Mouse (Mus musculus) midbrain, embryonic 13.5 days (tissue): ENCODE measurements at regions not wholly inside any gene's neighbourhood (a gene's known extent, or its start where the extent isn't known, plus 50 kb on each side); places are given as distances from the start of the nearest gene placed in this dataset.
A peak's percentile ranks its signal among the peaks of the same experiment; 100 is the strongest.

ENCODE experiments used
- ATAC-seq: fragments of 200-750 bp; cut with Nextera tagmentation; 2 replicates; pipeline ENCODE4 v1.8.0; 2017; ENCODE audit warnings: mild to moderate bottlenecking, moderate TSS enrichment, moderate library complexity
- H3K27ac ChIP-seq: fragments of 300-500 bp; sonication (generic); 2 replicates; pipeline ENCODE4 v1.5.1; 2015; ENCODE audit warnings: inconsistent platforms, mild to moderate bottlenecking, moderate library complexity
- H3K27me3 ChIP-seq: fragments of 300-500 bp; sonication (generic); 2 replicates; pipeline ENCODE4 v1.6.1; 2015; ENCODE audit warnings: mild to moderate bottlenecking, inconsistent platforms
- H3K36me3 ChIP-seq: fragments of 300-500 bp; sonication (generic); 2 replicates; pipeline ENCODE4 v1.6.1; 2015; ENCODE audit warnings: mild to moderate bottlenecking, inconsistent platforms
- H3K4me1 ChIP-seq: fragments of 300-500 bp; sonication (generic); replicated peaks from 2 replicates; pipeline ENCODE4 v1.6.1; 2015; ENCODE audit warnings: inconsistent platforms
- H3K4me2 ChIP-seq: fragments of 300-500 bp; sonication (generic); replicated peaks from 2 replicates; pipeline ENCODE4 v1.6.1; 2015; ENCODE audit warnings: moderate library complexity, mild to moderate bottlenecking, inconsistent platforms
- H3K4me3 ChIP-seq: fragments of 300-500 bp; sonication (generic); replicated peaks from 2 replicates; pipeline ENCODE4 v1.5.1; 2015; ENCODE audit warnings: mild to moderate bottlenecking, inconsistent platforms
- H3K9ac ChIP-seq: fragments of 300-500 bp; sonication (generic); replicated peaks from 2 replicates; pipeline ENCODE4 v1.6.1; 2015; ENCODE audit warnings: mild to moderate bottlenecking, inconsistent platforms
- H3K9me3 ChIP-seq: fragments of 300-500 bp; sonication (generic); 2 replicates; pipeline ENCODE4 v1.6.1; 2016; ENCODE audit warnings: mild to moderate bottlenecking, inconsistent platforms
- WGBS: fragments of 180-500 bp; shearing (Covaris S2); methylation state at CpG from one replicate; pipeline ENCODE4 v1.1.7; 2015; 5-methylcytosine and 5-hydroxymethylcytosine counted together

- Histone ChIP-seq H3K36me3 (no peaks in the 10 kb centered on the region), H3K9ac (peak overlapping the region; percentile 28; the same call in 1 of the 2 replicates), H3K27ac (peak overlapping the region; percentile 82), H3K4me3 (no peak overlapping the region), H3K4me1 (peaks cover 31% of the 10 kb centered on the region), H3K27me3 (peaks cover 38% of the 10 kb centered on the region), H3K9me3 (no peaks in the 10 kb centered on the region), H3K4me2 (0 out of 2 replicates have a peak overlapping the region, but pooled peaks have one; percentile 23)
- 19% methylated on average over 4 of the region's 4 CpGs for WGBS
- ATAC-seq: peak; percentile 41
Observed at GRCm38 (mm10) chr8:12127801-12128490, 150.7 kb upstream of the A230072I06Rik start.

- no peak for ATAC-seq
- Histone ChIP-seq H3K27ac (no peak overlapping the region), H3K4me2 (no peak overlapping the region), H3K27me3 (peaks cover 63% of the 10 kb centered on the region), H3K9ac (no peak overlapping the region), H3K4me3 (no peak overlapping the region), H3K36me3 (no peaks in the 10 kb centered on the region), H3K9me3 (no peaks in the 10 kb centered on the region), H3K4me1 (peaks cover 34% of the 10 kb centered on the region)
- WGBS: 52% methylated on average over 5 of the region's 5 CpGs
Observed at GRCm38 (mm10) chr8:12130591-12130990, 148.0 kb upstream of the A230072I06Rik start.

- H3K27ac ChIP-seq: no peak overlapping the region
- peaks cover 18% of the 10 kb centered on the region for H3K4me1 ChIP-seq
- H3K27me3 ChIP-seq: peaks cover 84% of the 10 kb centered on the region
- H3K36me3 ChIP-seq: no peaks in the 10 kb centered on the region
- H3K9ac ChIP-seq: no peak overlapping the region
- 91% methylated on average over 1 of the region's 1 CpGs for WGBS
- H3K9me3 ChIP-seq: no peaks in the 10 kb centered on the region
- no peak overlapping the region for H3K4me3 ChIP-seq
- ATAC-seq: no peak
- no peak overlapping the region for H3K4me2 ChIP-seq
Observed at GRCm38 (mm10) chr8:12134200-12134599, 144.4 kb upstream of the A230072I06Rik start.

GRCm38 (mm10) chr8:12135392-12136177, 143.0 kb upstream of the A230072I06Rik start:
- H3K4me1 ChIP-seq: peaks cover 22% of the 10 kb centered on the region
- no peaks in the 10 kb centered on the region for H3K36me3 ChIP-seq
- peaks cover 83% of the 10 kb centered on the region for H3K27me3 ChIP-seq
- no peak overlapping the region for H3K4me3 ChIP-seq
- ATAC-seq: peak; percentile 87
- no peak overlapping the region for H3K9ac ChIP-seq
- 57% methylated on average over 14 of the region's 14 CpGs for WGBS
- H3K4me2 ChIP-seq: no peak overlapping the region
- H3K9me3 ChIP-seq: no peaks in the 10 kb centered on the region
- no peak overlapping the region; the same call in 1 of the 2 replicates for H3K27ac ChIP-seq

- H3K9me3 ChIP-seq: no peaks in the 10 kb centered on the region
- peak; percentile 37; the same call in 1 of the 2 replicates for ATAC-seq
- no peaks in the 10 kb centered on the region for H3K36me3 ChIP-seq
- H3K27ac ChIP-seq: no peak overlapping the region
- H3K4me1 ChIP-seq: peaks cover 22% of the 10 kb centered on the region
- H3K4me3 ChIP-seq: no peak overlapping the region
- 23% methylated on average over 5 of the region's 5 CpGs for WGBS
- no peak overlapping the region for H3K4me2 ChIP-seq
- H3K9ac ChIP-seq: no peak overlapping the region
- H3K27me3 ChIP-seq: peaks cover 82% of the 10 kb centered on the region
Observed at GRCm38 (mm10) chr8:12136178-12136455, 142.5 kb upstream of the A230072I06Rik start.

GRCm38 (mm10) chr8:12137496-12137895, 141.1 kb upstream of the A230072I06Rik start:
- ATAC-seq: no peak
- H3K27ac ChIP-seq: no peak overlapping the region
- 30% methylated on average over 3 of the region's 3 CpGs for WGBS

GRCm38 (mm10) chr8:12137913-12138312, 140.7 kb upstream of the A230072I06Rik start:
- 63% methylated on average over 8 of the region's 8 CpGs for WGBS
- Histone ChIP-seq H3K27me3 (peaks cover 75% of the 10 kb centered on the region), H3K36me3 (no peaks in the 10 kb centered on the region), H3K4me2 (no peak overlapping the region), H3K9me3 (no peaks in the 10 kb centered on the region), H3K9ac (no peak overlapping the region), H3K27ac (no peak overlapping the region), H3K4me3 (no peak overlapping the region), H3K4me1 (peaks cover 22% of the 10 kb centered on the region)
- no peak for ATAC-seq

More at GRCm38 (mm10) chr8:12137496-12137895, 141.1 kb upstream of the A230072I06Rik start:
- no peak overlapping the region for H3K9ac ChIP-seq
- H3K27me3 ChIP-seq: peaks cover 78% of the 10 kb centered on the region
- no peak overlapping the region for H3K4me2 ChIP-seq
- no peaks in the 10 kb centered on the region for H3K9me3 ChIP-seq
- H3K36me3 ChIP-seq: no peaks in the 10 kb centered on the region
- H3K4me1 ChIP-seq: peaks cover 22% of the 10 kb centered on the region
- H3K4me3 ChIP-seq: no peak overlapping the region

GRCm38 (mm10) chr8:12151679-12152078, 126.9 kb upstream of the A230072I06Rik start:
- Histone ChIP-seq H3K4me3 (no peak overlapping the region), H3K9me3 (no peaks in the 10 kb centered on the region), H3K4me1 (0 out of 2 replicates have a peak, but pooled peaks cover 5% of the 10 kb centered on the region), H3K36me3 (no peaks in the 10 kb centered on the region), H3K27ac (no peak overlapping the region), H3K27me3 (peaks cover 61% of the 10 kb centered on the region), H3K4me2 (no peak overlapping the region), H3K9ac (no peak overlapping the region)
- WGBS: 9% methylated on average over 7 of the region's 7 CpGs
- ATAC-seq: no peak

- Histone ChIP-seq H3K27me3 (peaks cover 55% of the 10 kb centered on the region), H3K36me3 (no peaks in the 10 kb centered on the region)
Observed at GRCm38 (mm10) chr8:12152825-12153224, 125.8 kb upstream of the A230072I06Rik start.

GRCm38 (mm10) chr8:12156893-12157292, 121.7 kb upstream of the A230072I06Rik start:
- WGBS: 96% methylated on average over 1 of the region's 1 CpGs
- Histone ChIP-seq H3K4me2 (no peak overlapping the region), H3K4me3 (no peak overlapping the region), H3K36me3 (no peaks in the 10 kb centered on the region), H3K9ac (no peak overlapping the region), H3K27me3 (peaks cover 49% of the 10 kb centered on the region), H3K4me1 (0 out of 2 replicates have a peak, but pooled peaks cover 5% of the 10 kb centered on the region), H3K27ac (no peak overlapping the region), H3K9me3 (no peaks in the 10 kb centered on the region)
- ATAC-seq: no peak

More at GRCm38 (mm10) chr8:12152825-12153224, 125.8 kb upstream of the A230072I06Rik start:
- no peak overlapping the region for H3K4me2 ChIP-seq
- 77% methylated on average over 9 of the region's 9 CpGs for WGBS
- ATAC-seq: no peak
- H3K9me3 ChIP-seq: no peaks in the 10 kb centered on the region
- 0 out of 2 replicates have a peak, but pooled peaks cover 5% of the 10 kb centered on the region for H3K4me1 ChIP-seq
- H3K4me3 ChIP-seq: no peak overlapping the region
- no peak overlapping the region for H3K9ac ChIP-seq
- H3K27ac ChIP-seq: no peak overlapping the region

GRCm38 (mm10) chr8:12158188-12158587, 120.4 kb upstream of the A230072I06Rik start:
- no peaks in the 10 kb centered on the region for H3K36me3 ChIP-seq
- H3K4me1 ChIP-seq: peaks cover 8% of the 10 kb centered on the region
- no peak overlapping the region for H3K4me2 ChIP-seq
- H3K9me3 ChIP-seq: no peaks in the 10 kb centered on the region
- peaks cover 57% of the 10 kb centered on the region for H3K27me3 ChIP-seq
- 89% methylated on average over 9 of the region's 9 CpGs for WGBS
- H3K9ac ChIP-seq: no peak overlapping the region
- H3K4me3 ChIP-seq: no peak overlapping the region
- H3K27ac ChIP-seq: no peak overlapping the region
- ATAC-seq: no peak
